Mouse (Mus musculus) common myeloid progenitor, adult 5-6 weeks (primary cell): Measurements from ENCODE around the gene Asxl2. TPM values are rescaled to one million over a fixed set of nuclear protein-coding genes. Genes with fewer than 3 reads are reported as not detected.
A peak's percentile ranks its signal among the peaks of the same experiment; 100 is the strongest.

Experiments used
- ATAC-seq: replicated peaks from 2 replicates; pipeline ENCODE4 v1.8.0; 2016; ENCODE audit warnings: low read depth, mild to moderate bottlenecking, moderate TSS enrichment, inconsistent platforms; ENCODE audit not compliant: poor library complexity, severe bottlenecking
- total RNA-seq: library from RNA; stranded (forward); fragments of 200-1000, 187-1606 nt; gene quantifications from 2 replicates; pipeline ENCODE4 v1.2.3, GENCODE M21; 2017

Asxl2 gene
- total RNA-seq, 1 experiment from 2014 or later = 47.4 TPM

GRCm38 (mm10) chr12:3539605-3540004 lies 112.9 kb downstream of the Asxl2 start:
- no peak for ATAC-seq

DNA sequence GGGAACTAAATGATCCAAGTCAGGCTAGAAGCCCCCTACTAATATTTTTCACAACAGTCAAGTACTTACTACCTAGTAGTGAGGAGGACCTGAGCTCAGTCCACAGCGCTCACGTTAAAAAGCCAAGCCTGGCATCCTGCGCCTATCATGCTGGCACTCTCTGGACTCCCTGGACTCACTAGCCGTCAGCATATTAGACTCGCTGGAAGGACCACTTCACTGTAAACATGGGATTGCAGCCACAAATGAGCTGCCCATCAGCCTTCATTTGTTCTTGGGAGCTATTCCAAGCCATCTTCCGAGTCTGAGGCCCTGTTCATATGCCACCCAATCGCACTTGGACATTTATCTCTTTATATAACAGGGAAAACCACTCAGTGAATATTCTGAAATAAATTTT lies 114.2 kb downstream of the Asxl2 start:
- ATAC-seq = no peak

GRCm38 (mm10) chr12:3545451-3545850 lies 118.8 kb downstream of the Asxl2 start:
- ATAC-seq = no peak

DNA sequence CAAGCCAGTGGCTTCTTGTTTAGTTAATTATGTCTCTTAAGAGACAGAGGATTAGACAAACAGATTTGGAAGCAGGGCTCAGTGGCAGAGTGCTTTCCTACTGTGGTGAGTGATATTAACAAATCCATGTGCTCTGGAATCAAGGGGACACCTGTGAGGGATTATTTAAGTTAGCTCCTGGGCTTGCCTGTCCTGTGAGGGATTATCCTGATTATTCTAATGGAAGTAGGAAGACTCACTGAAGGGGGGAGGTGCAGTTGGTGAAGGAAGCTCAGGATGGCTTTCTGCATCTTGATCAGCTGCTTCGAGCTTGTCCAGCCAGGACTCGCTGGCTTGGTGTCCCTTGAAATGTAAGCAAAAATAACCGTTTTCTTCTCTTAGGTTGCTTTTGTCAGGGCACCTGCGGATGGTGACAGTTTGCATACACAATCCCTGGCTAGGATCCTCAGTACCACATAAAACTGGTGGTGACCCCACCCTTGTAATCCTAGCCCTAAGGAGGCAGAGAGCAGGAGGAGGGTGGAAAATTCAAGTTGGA lies 119.5 kb downstream of the Asxl2 start:
- ATAC-seq = no peak

GRCm38 (mm10) chr12:3546781-3547180 lies 120.1 kb downstream of the Asxl2 start:
- no peak for ATAC-seq

DNA sequence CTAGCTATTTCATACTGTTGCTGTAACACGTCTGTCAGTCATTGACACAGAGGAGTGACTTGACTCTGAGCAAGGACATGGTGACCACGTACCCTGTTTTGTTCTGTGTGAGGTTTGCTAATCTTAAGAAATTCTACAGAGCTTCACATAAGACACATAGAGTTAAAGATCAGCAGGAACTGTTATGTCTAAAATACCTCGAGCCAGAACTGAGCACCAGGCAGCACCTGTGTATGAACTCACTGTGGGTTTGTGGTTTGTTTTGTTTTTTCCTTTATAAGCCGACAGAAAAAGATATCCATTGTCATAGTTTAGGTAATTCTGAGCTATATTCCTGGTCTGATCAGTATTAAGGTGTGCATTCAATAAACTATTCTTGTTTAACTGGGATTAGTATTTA lies 120.8 kb downstream of the Asxl2 start:
- ATAC-seq = no peak

GRCm38 (mm10) chr12:3547911-3548310 lies 121.3 kb downstream of the Asxl2 start:
- ATAC-seq = no peak

DNA sequence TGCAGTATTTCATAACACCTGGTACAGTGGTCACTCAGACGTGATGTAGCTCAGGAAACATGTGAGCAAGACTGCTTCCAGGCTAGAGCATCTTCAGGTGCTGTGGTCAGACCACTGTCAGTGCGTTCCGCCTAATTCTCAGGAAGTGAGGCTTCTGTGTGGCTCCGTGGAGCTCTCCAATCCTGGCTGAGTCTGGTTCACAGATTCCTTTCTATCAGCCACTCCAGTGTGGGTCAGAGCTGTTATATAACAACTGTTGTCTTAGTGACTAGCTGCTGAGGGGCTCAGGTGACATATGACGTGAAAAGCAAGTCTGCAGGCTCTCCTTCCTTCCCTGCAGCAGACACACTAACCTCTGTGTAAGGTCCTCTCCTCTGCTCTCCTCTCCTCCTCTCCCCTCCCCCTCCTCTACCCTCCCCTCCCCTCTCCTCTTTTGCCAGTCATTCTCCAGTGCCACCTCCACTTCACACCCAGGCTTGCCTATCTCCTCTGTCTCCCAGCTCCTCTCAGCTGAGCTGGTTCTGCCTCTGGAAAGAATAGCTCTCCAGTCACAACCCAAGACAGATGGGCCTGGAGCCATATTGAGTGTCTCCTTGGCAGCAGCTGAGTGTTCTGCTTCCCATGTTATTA lies 122.0 kb downstream of the Asxl2 start:
- ATAC-seq = peak; percentile 66

DNA sequence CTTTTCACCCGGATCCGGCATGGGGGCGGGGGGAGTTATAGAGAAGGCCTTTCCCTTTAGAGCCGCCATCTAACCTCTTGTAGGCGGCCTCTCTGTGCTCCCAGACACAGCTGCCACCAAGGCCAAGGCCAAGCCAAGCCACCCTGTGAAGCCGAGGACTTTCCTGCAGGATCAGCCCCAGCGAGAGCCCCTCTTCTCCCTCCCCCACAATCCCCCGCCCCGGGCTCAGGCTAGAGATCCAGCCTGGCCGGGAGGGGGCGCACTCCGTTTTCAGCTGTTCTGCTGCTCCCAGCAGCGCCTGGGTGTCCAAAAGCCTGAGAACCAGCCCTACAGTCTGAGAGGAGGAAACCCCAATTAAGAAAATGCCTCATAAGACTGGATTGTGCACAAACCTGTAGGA lies 123.6 kb downstream of the Asxl2 start:
- no peak for ATAC-seq

Other genes starting within 250 kb of the Asxl2 start
- 138 and 146 TPM in 2 replicates for gene Rab10, start 116.9 kb upstream of the Asxl2 start, total RNA-seq
- gene Kif3c, start 61.7 kb upstream of the Asxl2 start, total RNA-seq = 2.7 and 6.4 TPM in 2 replicates
- 33.6 and 39.0 TPM in 2 replicates for gene Dtnb, start 145.5 kb downstream of the Asxl2 start, total RNA-seq